Mouse (Mus musculus) ES-E14 (cell line): Measurements from ENCODE around the gene Lrp1.

Experiments
- CHD2 ChIP-seq: IDR thresholded peaks from 2 replicates; pipeline ENCODE4 v1.6.1; 2014; ENCODE audit warnings: mild to moderate bottlenecking, low read depth, low read length, inconsistent platforms
- HCFC1 ChIP-seq: IDR thresholded peaks from 2 replicates; pipeline ENCODE4 v1.6.1; 2012; ENCODE audit warnings: low read length, inconsistent platforms, borderline replicate concordance; ENCODE audit not compliant: insufficient read depth
- MAFK ChIP-seq: IDR thresholded peaks from 2 replicates; pipeline ENCODE4 v1.6.1; 2014; ENCODE audit warnings: mild to moderate bottlenecking, low read depth, low read length, inconsistent platforms; ENCODE audit not compliant: insufficient read depth
- ZC3H11A ChIP-seq: IDR thresholded peaks from 2 replicates; pipeline ENCODE4 v1.6.1; 2012; ENCODE audit warnings: low read depth, mild to moderate bottlenecking, inconsistent platforms, low read length, borderline replicate concordance
- ZNF384 ChIP-seq: IDR thresholded peaks from 2 replicates; pipeline ENCODE4 v1.6.1; 2012; ENCODE audit warnings: low read depth, low read length, inconsistent platforms

- TF ChIP-seq MAFK (no peak), HCFC1 (no peak), ZNF384 (no peak), ZC3H11A (no peak), CHD2 (no peak)
These were observed 48.7 kb downstream of the Lrp1 start for GRCm38 (mm10) chr10:127572281-127572680.
